Mouse (Mus musculus) monocyte, adult 2 months (primary cell): ENCODE data around the gene Mapk3.
"Not testable (repeated sequence)": the region's sequence is repeated elsewhere in the genome, so short reads cannot be mapped to it uniquely, and the experiment has no call there.

ENCODE experiments used
- DNase-seq, 2 experiments: peaks; one replicate each; pipeline ENCODE4 v3.0.0; 2022; ENCODE audit warnings: low spot score in 2 of 2, low read depth in 1 of 2

The Mapk3 gene

DNA sequence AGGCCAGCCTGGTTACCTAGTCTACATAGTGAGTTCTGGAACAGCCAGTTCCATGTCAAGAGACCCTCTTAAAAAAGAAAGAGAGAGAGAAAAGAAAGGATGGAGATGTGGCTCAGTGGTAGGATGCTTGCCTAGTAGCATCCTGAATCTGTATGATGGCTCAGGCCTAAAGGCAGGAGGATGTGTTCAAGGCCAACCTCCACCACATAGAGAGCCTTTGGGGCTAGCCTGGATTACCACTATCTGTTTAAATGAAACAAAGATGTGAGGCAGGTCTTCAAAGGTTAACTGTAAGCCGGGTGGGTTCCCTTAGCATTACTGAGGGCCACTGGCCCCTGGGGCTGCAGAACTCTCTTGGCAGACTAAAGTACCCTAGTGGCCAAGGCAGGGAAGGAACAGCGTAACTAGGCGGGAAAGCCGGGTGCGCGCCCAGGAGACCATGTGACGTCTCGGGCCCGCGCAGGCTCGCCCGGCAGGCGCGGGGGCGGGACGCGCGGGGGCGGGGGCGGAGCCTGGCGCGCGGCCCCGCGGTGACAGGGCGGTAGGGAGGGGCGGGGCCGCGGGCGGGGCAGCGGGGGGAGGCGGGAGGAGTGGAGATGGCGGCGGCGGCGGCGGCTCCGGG lies at the start of gene Mapk3:
Gene Mapk3, plus strand, starts transcription at position 552 of the 622 bp plus-strand sequence.
- DNase-seq: peak; percentile 73 to 84

GRCm38 (mm10) chr7:126710266-126710665 lies 49.1 kb upstream of the Mapk3 start:
- no peak for DNase-seq

DNA sequence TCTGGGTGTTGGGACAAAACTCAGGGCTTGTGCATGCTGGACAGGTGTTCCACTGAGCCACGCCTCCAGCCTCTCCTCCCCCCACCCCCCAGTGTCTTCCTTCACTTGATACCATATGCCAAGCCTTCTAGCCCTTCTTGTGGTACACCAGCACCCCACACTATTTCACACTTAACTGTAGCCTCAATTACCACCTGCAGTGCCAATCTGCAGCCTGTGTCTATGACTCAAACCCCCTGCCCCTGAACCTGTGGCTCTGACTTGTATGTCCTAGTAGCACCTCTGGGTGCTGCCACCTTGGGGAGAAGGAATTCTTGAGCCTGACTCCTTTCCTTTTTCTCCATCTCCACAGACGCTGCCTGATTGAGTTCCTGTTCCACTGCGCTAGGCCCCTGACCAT lies 47.5 kb upstream of the Mapk3 start:
- no peak for DNase-seq

GRCm38 (mm10) chr7:126715679-126716078 lies 43.7 kb upstream of the Mapk3 start:
- DNase-seq: no peak

- no peak for DNase-seq
These were observed 41.8 kb upstream of the Mapk3 start for GRCm38 (mm10) chr7:126717566-126717965.

GRCm38 (mm10) chr7:126718787-126719337 lies 40.5 kb upstream of the Mapk3 start:
- no peak for DNase-seq

GRCm38 (mm10) chr7:126721635-126722034 lies 37.8 kb upstream of the Mapk3 start:
- no peak for DNase-seq

GRCm38 (mm10) chr7:126725077-126725476 lies 34.3 kb upstream of the Mapk3 start:
- DNase-seq: no peak

DNA sequence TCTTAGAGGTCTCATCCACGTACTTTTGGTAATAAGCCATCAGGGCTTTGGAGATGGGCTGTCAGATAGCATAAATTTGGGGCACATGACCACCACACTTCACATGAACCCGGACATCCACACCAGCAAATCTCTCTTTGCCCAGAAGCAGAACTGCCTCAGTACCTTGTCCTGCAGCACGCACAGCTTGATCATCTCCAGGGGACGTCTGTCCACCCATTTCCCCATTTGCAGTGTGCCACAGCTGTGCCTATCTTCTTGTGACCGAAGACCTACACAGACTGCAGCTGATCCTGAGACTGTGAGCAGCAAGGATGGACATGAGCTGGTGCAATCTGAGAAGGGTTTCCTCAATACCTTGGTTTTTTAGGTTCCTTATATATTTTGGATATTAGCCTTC lies 33.7 kb upstream of the Mapk3 start:
- no peak for DNase-seq

DNA sequence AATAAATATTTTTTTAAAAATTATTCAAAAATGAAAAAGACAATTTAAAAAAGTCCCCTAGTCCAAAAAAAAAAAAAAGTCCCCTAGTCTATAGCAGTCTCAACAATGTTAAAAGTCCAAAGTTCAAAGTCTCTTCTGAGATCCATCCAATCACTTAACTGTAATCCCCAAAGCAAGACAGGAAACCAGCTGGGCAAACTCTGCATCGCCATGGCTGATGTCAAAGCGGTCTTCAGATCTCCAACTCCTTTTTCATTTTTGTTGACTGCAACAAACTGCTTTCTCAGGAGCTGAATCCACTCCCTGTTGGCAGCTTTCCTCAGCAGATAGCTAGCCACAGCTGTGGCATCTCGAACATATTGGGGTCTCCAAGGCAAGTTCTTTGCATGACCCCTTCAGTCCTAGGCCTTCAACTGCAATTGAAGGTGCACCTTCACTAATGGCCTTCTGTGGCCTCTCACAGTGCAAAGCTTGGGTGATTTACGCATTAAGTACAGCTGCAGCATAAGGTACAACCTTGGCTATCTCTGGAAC lies 29.1 kb upstream of the Mapk3 start:
- DNase-seq: not testable (repeated sequence)

DNA sequence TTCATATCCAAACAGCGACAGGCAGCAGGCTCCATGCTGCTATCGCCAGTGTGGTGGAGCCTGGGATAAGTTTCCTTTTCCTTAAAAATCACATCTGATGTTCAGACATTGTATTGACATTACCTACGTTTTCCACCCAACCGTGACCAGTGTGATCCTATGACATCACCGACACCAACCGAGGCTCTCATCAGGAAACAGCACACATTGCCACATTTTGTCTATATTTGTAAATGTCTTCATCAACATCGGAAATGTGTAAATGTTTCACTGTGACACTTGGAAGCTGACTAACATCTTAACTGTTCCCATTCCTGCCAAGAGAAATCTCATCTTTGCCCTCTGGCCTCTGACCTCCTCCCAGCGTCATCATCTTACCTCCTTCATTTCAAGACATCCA lies 23.3 kb upstream of the Mapk3 start:
- no peak for DNase-seq

GRCm38 (mm10) chr7:126739551-126739950 lies 19.9 kb upstream of the Mapk3 start:
- no peak for DNase-seq

DNA sequence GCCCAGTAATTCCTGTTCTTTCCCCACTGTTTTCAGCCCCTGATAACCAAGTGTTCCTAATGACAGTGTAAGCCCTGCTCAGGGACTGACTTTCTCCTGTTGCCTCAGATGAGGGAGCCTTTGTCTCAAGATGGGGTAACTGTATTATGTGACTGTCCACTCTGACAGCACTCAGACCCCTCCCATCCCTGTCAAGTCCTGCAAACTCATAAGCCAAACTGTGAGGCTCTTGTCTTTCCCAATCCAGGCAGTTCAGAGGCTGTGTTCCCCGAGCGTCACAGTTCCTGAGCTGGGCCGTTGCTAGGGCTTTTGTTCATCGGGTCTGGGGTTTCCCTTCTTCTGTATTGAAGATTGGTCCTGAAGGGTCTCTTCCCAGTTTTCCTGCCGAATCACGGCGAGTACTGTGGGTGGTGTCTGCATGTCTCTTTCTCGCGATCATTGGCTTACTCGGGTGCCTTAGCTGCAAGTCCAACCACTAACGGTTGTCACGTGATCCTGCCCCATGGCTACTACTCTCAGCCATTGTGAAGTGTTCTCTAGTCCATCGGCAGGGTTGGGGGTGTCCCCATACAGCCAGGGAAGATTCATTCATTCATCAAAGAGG lies 19.2 kb upstream of the Mapk3 start:
- DNase-seq: no peak

DNA sequence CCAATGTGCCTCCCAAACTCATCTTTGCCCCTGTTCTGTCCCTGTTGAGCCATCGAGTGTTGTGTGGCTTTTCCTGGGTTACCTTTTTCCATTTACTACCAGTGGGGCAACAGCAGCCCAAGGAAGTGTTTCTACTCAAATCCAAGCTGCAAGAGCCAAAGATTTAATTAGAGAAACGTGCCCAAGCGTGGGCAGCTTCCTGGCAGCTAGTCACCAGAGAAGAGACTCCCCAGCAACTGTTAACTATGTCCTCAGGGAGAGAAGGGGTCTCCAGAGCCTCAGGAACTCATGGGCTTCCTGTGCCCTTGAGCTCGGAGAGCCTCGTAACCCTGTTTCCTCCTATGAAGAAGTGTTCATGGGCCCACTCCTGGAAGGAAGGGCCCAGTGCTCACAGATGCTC lies 18.4 kb upstream of the Mapk3 start:
- DNase-seq: no peak

GRCm38 (mm10) chr7:126741452-126741851 lies 17.9 kb upstream of the Mapk3 start:
- no peak for DNase-seq

DNA sequence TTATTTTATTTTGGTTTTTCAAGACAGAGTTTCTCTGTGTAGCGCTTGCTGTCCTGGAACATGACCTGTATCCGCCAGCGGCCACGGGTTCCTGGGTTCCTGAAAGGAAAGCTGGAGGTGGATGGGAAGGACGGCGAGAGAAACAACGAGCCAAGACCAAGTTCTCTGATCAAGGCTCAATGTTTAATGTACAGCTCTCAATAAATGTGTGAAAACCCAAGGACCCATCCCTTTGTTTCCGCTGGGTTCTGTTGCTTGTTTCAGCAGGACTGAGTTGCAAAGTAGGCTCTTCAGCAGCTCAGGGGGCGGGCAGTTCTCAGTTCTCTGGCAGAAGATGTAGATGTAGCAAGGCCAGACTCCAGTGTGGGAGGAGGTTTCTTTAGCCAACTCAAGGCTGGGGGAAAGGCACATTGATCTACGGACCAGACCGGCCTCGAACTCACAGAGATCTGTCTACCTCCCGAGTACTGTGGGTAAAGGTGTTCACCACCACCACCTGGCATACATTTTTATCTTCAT lies 17.4 kb upstream of the Mapk3 start:
- no peak for DNase-seq

DNA sequence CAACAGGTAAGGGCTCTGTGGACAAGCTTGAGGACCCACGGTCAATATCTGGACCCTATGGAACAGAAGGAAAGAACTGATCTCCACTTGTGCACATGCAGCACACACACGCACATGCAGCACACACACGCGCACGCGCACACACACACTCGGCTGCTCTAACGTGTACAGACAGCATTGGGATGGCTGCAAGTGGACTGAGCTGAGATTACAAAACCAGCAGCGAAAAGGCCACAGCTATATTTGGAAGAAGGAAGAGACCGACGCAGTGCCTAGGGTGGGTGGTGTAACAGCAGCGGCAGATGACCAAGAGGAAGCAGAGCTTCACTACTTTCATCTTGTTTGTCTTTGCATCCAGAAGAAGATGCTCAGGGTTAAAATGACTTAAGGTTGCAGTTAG lies 13.3 kb upstream of the Mapk3 start:
- peak; percentile 61 to 70 for DNase-seq

DNA sequence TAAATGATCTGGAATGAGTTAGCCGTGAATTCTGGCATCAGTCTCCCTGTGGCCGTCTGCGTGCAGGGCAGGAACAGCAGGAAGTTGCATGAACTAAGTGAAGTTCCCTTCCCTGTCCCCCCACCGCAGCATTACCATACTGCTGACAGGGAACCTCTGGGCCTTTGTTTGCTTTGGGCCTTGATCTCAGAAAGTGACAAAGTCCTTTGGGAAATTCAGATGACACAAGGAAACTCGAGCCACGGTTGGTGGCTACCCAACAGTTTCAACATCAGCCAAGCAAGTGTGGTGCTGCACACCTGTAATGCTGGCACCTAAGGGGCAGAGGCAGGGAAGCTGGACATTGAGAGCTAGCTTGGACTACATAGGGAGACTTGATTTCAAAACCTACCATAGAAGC lies 12.6 kb upstream of the Mapk3 start:
- DNase-seq: peak in 1 of 2 experiments; percentile 57

DNA sequence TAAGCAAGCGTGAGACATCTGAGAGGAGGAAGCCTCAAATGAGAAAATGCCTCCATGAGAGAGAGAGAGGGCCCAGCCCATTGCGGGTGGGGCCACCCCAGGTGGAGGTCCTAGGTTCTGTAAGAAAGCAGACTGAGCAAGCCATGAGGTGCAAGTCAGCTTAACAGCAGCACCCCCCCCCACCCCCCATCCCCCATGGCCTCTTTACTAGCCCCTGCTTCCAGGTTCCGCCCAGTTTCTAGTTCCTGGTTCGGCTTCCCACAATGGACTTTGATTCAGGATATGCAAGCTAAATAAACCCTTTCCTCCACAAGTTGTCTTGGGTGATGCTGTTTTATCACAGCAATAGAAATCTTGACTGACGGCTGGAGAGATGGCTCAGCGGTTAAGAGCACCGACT lies 10.6 kb upstream of the Mapk3 start:
- DNase-seq: no peak

- DNase-seq: no peak
These were observed 9.6 kb upstream of the Mapk3 start for GRCm38 (mm10) chr7:126749582-126750343.

- peak in 1 of 2 experiments; percentile 41 for DNase-seq
These were observed 4.5 kb upstream of the Mapk3 start for GRCm38 (mm10) chr7:126754866-126755265.

DNA sequence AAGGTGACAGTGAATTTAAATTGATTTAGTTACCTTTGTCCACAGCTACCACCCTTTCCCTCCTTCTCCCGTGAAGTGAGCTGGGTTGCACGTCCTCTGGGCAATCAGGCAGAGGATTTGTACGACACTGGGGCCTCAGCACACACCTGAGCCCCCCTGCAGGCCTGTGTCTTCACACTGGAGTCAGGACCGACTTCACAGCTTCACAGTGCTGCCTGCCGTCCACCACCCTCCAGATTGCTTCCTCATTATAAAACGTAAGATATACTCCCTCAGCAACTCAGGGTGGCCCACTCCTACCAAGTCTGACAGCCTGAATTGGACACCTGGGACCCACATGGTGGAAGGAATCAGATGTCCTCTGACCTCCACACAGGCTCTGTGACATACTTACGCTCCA lies 862 bp upstream of the Mapk3 start:
- DNase-seq: no peak
